Mouse (Mus musculus): ENCODE data around the gene Cdc42ep1. TPM values are rescaled to one million over a fixed set of nuclear protein-coding genes. Genes with fewer than 3 reads are reported as not detected.
"Not testable (repeated sequence)": the region's sequence is repeated elsewhere in the genome, so short reads cannot be mapped to it uniquely, and the experiment has no call there.

The Cdc42ep1 gene
- polyA plus RNA-seq, 1 experiment = 1.2 TPM

DNA sequence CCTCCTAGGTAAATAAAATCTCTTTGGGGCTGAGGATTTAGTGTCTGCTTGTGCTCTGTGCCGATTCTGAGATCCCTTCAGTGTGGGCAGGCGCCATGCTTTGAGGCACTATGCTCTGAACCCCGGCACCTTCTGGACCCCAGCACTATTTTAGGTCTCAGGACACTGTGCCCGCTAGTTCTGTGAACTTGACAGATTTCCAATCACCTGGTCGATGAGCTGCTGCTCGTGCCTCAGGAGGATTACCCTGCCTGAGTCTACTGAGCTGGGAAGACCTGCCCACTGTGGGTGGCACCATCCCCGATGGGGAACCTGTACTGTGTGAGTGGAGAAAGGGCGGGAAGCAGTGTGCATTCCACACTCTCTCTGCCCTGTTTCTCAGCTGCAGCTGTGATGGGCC lies 32.6 kb downstream of the Cdc42ep1 start:
- H3K36me3 ChIP-seq (replicated peaks; ENCODE audit: low read length) = peaks cover 5% of the 10 kb centered on the region
- TF ChIP-seq FLI1 (IDR thresholded peaks at IDR 0.05; ENCODE audit: low read length) = no peak
- no peak overlapping the region for H3K4me3 ChIP-seq (replicated peaks)
- H3K9me3 ChIP-seq = no peaks in the 10 kb centered on the region
- peaks cover 53% of the 10 kb centered on the region for H3K4me1 ChIP-seq
- peaks cover 7% of the 10 kb centered on the region for H3K27me3 ChIP-seq (replicated peaks)

DNA sequence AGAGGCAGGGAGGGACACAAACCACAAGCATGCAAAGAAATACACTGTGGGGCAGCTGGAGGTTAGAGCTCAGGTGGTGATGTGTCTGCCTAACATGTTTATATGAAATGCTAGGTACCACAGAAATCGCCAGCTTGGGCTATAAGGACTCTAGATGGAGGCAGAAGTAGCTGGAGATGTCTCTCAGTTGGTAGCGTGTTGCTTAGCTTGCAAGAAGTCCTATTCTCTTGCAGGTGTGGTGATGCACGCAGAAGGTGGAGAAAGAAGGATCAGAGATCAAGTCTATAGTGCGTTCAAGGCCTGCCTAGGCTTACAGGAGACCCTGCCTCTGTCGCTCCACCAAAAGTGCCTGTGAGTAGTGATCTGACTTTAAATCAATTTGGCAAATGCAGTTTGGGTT lies 33.1 kb downstream of the Cdc42ep1 start:
- H3K4me1 ChIP-seq = peaks cover 58% of the 10 kb centered on the region
- TF ChIP-seq GATA1 (IDR thresholded peaks at IDR 0.05; ENCODE audit: borderline replicate concordance, low read length) (no peak), FLI1 (IDR thresholded peaks at IDR 0.05; ENCODE audit: low read length) (no peak)
- H3K4me3 ChIP-seq (replicated peaks) = no peak overlapping the region
- no peaks in the 10 kb centered on the region for H3K9me3 ChIP-seq
- peaks cover 7% of the 10 kb centered on the region for H3K27me3 ChIP-seq (replicated peaks)
- peaks cover 10% of the 10 kb centered on the region for H3K36me3 ChIP-seq (replicated peaks; ENCODE audit: low read length)

DNA sequence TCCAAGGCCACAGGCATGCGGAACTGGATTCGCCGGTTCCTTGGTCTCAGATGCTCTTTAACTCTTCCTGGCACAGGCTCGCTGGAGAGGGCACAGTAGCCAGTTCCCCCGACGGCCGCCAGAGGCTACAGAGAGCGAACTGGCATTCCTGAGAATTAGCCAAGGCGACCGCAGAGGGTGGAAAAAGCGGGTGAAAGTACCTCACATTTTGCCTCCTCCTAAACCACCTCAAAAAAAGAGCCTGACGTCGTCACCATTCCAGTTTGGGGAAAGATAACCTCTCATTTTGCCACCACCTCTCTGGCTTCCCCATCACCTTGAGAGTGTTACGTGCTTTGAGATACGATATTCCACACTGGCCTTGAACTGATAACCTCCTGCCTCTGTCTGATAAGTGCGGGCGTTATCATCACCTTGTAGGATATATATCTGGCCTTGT lies 33.9 kb downstream of the Cdc42ep1 start:
- peak overlapping the region; percentile 94 for H3K4me3 ChIP-seq (replicated peaks)
- TF ChIP-seq FLI1 (IDR thresholded peaks at IDR 0.05; ENCODE audit: low read length) (no peak), GATA1 (IDR thresholded peaks at IDR 0.05; ENCODE audit: borderline replicate concordance, low read length) (no peak)
- peaks cover 66% of the 10 kb centered on the region for H3K4me1 ChIP-seq
- no peaks in the 10 kb centered on the region for H3K9me3 ChIP-seq
- H3K36me3 ChIP-seq (replicated peaks; ENCODE audit: low read length) = peaks cover 18% of the 10 kb centered on the region
- H3K27me3 ChIP-seq (replicated peaks) = peaks cover 7% of the 10 kb centered on the region

DNA sequence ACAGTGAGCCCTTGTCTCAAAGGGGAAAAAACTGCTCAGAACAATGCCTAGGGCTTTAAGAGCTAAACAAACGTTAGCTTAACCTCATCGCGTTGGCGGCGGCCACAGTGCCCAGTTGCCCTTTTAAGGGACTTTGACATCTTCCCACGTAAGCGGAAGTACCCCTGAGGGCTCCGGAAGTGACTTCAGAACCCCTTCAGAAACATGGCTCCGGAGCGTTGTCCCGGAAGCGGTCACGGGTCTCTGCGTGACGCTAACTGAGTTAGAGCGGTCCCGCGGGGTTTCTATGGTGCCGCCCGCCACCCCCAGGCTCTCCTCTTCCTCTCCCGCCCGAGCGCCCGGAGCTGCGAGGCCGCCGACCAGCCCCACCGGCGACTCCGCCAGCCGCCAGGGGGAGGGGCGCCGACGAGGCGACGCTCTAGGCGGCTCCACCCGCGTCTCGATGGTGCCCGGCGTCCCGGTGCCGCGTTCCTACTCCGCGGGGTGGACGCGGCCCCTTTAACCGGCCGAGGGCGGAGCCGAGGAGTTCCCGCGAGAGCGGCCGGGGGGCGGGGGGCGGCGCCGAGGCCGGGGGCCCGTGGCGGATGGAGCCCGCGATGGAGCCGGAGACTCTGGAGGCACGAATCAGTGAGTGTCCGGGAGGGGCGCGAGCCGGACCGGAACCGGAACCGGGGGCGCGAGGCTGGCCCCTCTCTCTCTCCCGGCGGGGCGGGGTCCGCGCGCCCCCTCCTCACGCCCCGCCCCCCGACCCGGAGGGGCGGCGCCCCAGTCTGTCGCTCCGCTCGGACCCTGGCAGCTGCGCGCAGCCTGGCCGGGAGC lies 34.8 kb downstream of the Cdc42ep1 start, which contains the start of gene Gga1:
Gene Gga1, plus strand, starts transcription at position 200 of the 819 bp plus-strand sequence.
- Histone ChIP-seq H3K36me3 (replicated peaks; ENCODE audit: low read length) (peaks cover 27% of the 10 kb centered on the region), H3K9me3 (no peaks in the 10 kb centered on the region), H3K27me3 (replicated peaks) (peaks cover 7% of the 10 kb centered on the region), H3K4me1 (peaks cover 69% of the 10 kb centered on the region), H3K4me3 (replicated peaks) (peak within 1 kb of the TSS; percentile 94)
- TF ChIP-seq GATA1 (IDR thresholded peaks at IDR 0.05; ENCODE audit: borderline replicate concordance, low read length) = no peak
- peak; percentile 59; the same call in 1 of the 2 replicates for TF ChIP-seq FLI1 (IDR thresholded peaks at IDR 0.05; ENCODE audit: low read length)

DNA sequence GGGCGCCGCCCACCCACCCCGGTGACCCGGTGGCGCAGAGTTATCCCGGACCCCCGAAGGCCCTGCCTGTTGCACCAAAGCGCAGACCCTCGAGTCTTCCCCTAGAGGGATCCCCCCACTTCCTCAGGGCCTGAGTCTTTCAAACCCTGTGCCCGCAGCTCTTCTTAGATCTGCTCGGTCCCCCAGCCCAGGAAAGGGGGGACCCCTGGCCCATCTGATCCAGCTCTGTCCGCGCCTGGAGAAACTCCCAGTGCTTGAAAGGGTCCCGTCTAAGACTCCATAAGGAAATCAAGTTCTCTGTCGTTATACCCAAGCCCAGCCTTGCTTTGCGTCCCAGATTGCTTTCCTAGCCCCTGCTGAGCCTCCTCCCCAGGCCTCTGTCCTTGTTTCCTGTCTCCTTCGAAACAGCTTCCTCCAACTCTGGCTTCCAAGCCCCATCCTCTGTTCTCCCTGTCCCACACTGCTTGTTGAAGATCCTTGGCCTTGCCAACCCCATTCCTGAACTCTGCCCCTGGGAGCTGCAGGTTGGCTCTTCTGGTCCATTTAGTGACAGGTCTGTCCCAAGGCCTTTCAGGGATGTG lies 35.5 kb downstream of the Cdc42ep1 start:
- Histone ChIP-seq H3K4me1 (peaks cover 64% of the 10 kb centered on the region), H3K9me3 (no peaks in the 10 kb centered on the region)
- TF ChIP-seq FLI1 (IDR thresholded peaks at IDR 0.05; ENCODE audit: low read length) (no peak), GATA1 (IDR thresholded peaks at IDR 0.05; ENCODE audit: borderline replicate concordance, low read length) (no peak)

DNA sequence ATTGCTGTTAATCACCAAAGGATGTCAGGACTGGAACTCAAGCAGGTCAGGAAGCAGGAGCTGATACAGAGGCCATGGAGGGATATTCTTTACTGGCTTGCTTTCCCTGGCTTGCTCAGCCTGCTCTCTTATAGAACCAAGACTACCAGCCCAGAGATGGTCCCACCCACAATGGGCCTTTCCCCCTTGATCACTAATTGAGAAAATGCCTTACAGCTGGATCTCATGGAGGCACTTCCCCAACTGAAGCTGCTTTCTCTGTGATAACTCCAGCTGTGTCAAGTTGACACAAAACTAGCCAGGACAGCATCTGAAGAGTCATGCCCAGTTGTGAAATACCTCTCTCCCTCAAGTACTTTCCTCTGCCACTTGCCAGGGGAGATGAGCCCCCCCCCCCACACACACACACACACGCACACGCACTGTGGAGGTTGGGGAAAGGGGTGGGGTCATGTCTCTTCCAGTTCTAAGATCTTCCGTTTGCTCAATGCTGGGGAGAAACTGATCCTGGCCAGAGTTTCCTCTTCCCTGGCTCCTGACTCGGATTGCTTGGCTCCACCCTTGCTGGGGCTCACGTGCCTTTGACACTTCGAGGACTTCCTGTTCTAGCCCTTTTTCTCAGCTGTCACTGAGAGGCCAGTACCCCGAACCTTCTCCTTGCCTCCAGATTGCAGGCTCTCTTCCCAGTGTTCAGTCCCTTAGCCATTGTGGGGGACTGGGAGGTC lies 36.5 kb downstream of the Cdc42ep1 start:
- peak overlapping the region; percentile 78 for H3K4me3 ChIP-seq (replicated peaks)
- H3K4me1 ChIP-seq = peaks cover 65% of the 10 kb centered on the region
- H3K9me3 ChIP-seq; H3K27me3 ChIP-seq (replicated peaks): not testable (repeated sequence)
- H3K36me3 ChIP-seq (replicated peaks; ENCODE audit: low read length) = peaks cover 45% of the 10 kb centered on the region

More for the DNA sequence above, 35.5 kb downstream of the Cdc42ep1 start:
- Histone ChIP-seq H3K36me3 (replicated peaks; ENCODE audit: low read length) (peaks cover 34% of the 10 kb centered on the region), H3K27me3 (replicated peaks) (peaks cover 7% of the 10 kb centered on the region), H3K4me3 (replicated peaks) (peak overlapping the region; percentile 94)

DNA sequence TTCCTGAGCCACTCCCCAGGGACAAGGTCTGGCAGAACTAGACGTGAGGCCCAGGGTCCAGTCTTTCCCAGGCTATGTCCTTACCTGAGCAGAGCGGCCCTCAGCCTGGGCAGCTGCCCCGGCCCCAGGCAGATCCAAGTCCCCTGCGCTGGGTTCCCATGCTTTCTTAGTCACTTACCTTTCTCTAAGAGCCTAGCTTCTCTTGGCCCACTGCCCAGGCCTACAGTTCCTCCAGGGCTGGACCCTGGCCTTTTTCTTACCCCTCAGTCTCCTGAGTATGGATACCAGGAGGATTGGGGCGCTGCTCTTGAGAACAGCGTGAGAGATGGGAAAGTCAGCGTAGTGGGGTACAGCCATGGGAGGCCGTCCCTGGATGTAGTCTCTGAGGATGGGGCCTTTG lies 38.0 kb downstream of the Cdc42ep1 start:
- peaks cover 56% of the 10 kb centered on the region for H3K4me1 ChIP-seq
- no peak for TF ChIP-seq FLI1 (IDR thresholded peaks at IDR 0.05; ENCODE audit: low read length)
- no peak for TF ChIP-seq GATA1 (IDR thresholded peaks at IDR 0.05; ENCODE audit: borderline replicate concordance, low read length)
- peaks cover 58% of the 10 kb centered on the region for H3K36me3 ChIP-seq (replicated peaks; ENCODE audit: low read length)

DNA sequence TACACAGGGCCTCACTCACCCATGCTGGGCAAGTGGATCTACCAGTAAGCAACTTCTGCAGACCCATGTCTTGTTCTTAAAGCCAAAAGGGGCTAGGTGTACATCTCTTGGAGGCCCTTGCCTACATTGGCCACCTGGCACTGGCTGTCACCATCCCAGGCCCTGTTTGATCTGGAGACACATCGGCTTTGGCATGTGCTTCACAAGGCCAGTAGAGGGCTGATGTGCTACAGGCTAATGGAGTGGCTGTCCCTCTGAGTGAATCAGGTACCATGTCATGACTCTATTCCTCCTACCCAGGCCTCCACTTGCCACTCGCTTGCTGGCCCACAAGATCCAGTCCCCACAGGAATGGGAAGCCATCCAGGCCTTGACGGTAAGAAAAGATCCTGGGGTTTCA lies 39.4 kb downstream of the Cdc42ep1 start:
- no peak overlapping the region for H3K4me3 ChIP-seq (replicated peaks)
- TF ChIP-seq GATA1 (IDR thresholded peaks at IDR 0.05; ENCODE audit: borderline replicate concordance, low read length) = no peak
- no peak for TF ChIP-seq FLI1 (IDR thresholded peaks at IDR 0.05; ENCODE audit: low read length)
- peaks cover 71% of the 10 kb centered on the region for H3K36me3 ChIP-seq (replicated peaks; ENCODE audit: low read length)
- no peaks in the 10 kb centered on the region for H3K27me3 ChIP-seq (replicated peaks)
- peaks cover 44% of the 10 kb centered on the region for H3K4me1 ChIP-seq
- H3K9me3 ChIP-seq = no peaks in the 10 kb centered on the region

More for the DNA sequence above, 38.0 kb downstream of the Cdc42ep1 start:
- Histone ChIP-seq H3K27me3 (replicated peaks) (no peaks in the 10 kb centered on the region), H3K4me3 (replicated peaks) (no peak overlapping the region), H3K9me3 (no peaks in the 10 kb centered on the region)

DNA sequence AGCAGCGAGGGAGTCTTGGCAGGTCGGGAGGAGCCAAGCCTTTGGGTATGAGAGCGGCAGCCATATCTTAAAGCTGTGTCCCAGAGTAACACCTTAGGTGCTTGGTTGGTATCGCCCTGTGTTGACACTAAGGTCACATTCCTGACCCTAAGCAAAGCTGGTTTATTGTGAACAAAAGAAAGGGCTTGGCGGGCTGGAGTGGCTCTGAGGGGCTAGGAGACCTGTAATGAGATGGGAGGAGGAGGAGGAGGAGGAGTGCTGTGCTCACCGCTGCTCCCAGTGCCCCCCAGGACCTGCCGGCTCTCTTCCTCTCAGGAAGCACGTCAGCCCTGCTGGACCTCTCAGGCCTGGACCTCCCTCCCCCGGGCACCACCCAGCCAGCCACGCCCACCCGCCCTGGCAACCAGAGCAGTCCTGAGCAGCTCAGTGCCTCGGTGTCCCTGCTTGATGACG lies 47.0 kb downstream of the Cdc42ep1 start:
- Histone ChIP-seq H3K36me3 (replicated peaks; ENCODE audit: low read length) (peaks cover 97% of the 10 kb centered on the region), H3K4me3 (replicated peaks) (peak overlapping the region; percentile 78), H3K27me3 (replicated peaks) (no peaks in the 10 kb centered on the region), H3K4me1 (peaks cover 66% of the 10 kb centered on the region), H3K9me3 (no peaks in the 10 kb centered on the region)
- no peak for TF ChIP-seq FLI1 (IDR thresholded peaks at IDR 0.05; ENCODE audit: low read length)
- TF ChIP-seq GATA1 (IDR thresholded peaks at IDR 0.05; ENCODE audit: borderline replicate concordance, low read length) = no peak

DNA sequence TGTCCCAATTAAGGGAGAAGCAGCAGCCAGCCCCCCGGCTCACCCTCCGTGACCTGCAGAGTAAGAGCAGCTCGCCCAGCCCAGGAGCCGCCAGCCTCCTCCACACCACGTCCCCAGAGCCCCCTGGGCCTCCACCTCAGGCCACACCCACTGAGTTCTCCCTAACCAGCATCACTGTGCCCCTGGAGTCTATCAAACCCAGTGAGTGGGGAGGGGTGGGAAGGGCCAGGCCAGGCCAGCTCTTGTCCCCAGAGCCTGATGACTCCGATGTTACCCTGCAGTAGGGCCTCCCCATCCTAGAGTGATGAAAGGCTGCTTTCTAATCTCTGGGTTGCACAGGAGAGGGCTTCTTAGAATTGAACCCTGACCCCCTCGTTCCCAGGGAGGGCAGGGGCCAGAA lies 50.0 kb downstream of the Cdc42ep1 start:
- Histone ChIP-seq H3K36me3 (replicated peaks; ENCODE audit: low read length) (peaks cover 94% of the 10 kb centered on the region), H3K27me3 (replicated peaks) (no peaks in the 10 kb centered on the region)

More for the DNA sequence above, 50.0 kb downstream of the Cdc42ep1 start:
- peaks cover 94% of the 10 kb centered on the region for H3K4me1 ChIP-seq
- no peaks in the 10 kb centered on the region for H3K9me3 ChIP-seq
- no peak overlapping the region for H3K4me3 ChIP-seq (replicated peaks)
- TF ChIP-seq GATA1 (IDR thresholded peaks at IDR 0.05; ENCODE audit: borderline replicate concordance, low read length) (no peak), FLI1 (IDR thresholded peaks at IDR 0.05; ENCODE audit: low read length) (no peak)

Measured in megakaryocyte, embryonic 14.5 days (primary cell).